Mouse (Mus musculus): ENCODE measurements around the gene Jade1. TPM values are rescaled to one million over a fixed set of nuclear protein-coding genes. Genes with fewer than 3 reads are reported as not detected.

Gene Jade1
- total and polyA plus RNA-seq, 3 experiments, result 9.6 to 11.0 (median 10.7) TPM

- H3K27ac ChIP-seq (ENCODE audit: insufficient read depth, low read depth), result peak overlapping the region; percentile 30
Measured at GRCm38 (mm10) chr3:41563211-41563931, 7.8 kb downstream of the Jade1 start.

GRCm38 (mm10) chr3:41563997-41564396, 8.5 kb downstream of the Jade1 start:
- no peak for TF ChIP-seq MYC (IDR thresholded peaks at IDR 0.05; ENCODE audit: low read depth, low read length)
- no peak for TF ChIP-seq IRF4 (IDR thresholded peaks at IDR 0.05; ENCODE audit: low read depth, low read length)
- TF ChIP-seq ZNF384 (IDR thresholded peaks at IDR 0.05; ENCODE audit: low read depth, low read length), result 0 out of 2 replicates have a peak, but pooled peaks have one; percentile 37
- TF ChIP-seq ZMIZ1 (IDR thresholded peaks at IDR 0.05; ENCODE audit: low read depth, low read length), result no peak
- no peak for TF ChIP-seq TBP (conservative IDR thresholded peaks at IDR 0.05; ENCODE audit: low read depth, low read length)
- TF ChIP-seq SIN3A (IDR thresholded peaks at IDR 0.05; ENCODE audit: low read length), result peak; percentile 56
- no peak for TF ChIP-seq KAT2A (IDR thresholded peaks at IDR 0.05; ENCODE audit: insufficient replicate concordance, low read length)
- no peak for TF ChIP-seq MAZ (IDR thresholded peaks at IDR 0.05; ENCODE audit: low read depth, low read length)
- no peak for TF ChIP-seq ZKSCAN1 (IDR thresholded peaks at IDR 0.05; ENCODE audit: borderline replicate concordance, low read depth, low read length)
- no peaks in the 10 kb centered on the region for H3K36me3 ChIP-seq (replicated peaks in 1 of 2; ENCODE audit: control insufficient read depth in 1 of 2, insufficient read depth in 1 of 2, low read length in 1 of 2)
- DNase-seq (ENCODE audit: extremely low read depth), result no peak
- no peaks in the 10 kb centered on the region for H3K9me3 ChIP-seq (replicated peaks; ENCODE audit: low read length)
- H3K27ac ChIP-seq (ENCODE audit: insufficient read depth, low read depth), result peak overlapping the region; percentile 30; the same call in 1 of the 2 replicates
- in situ Hi-C loops (cut with MboI; ENCODE audit: low pct_ligation_motif_present, low pct_unique_long_range_greater_than_20kb, low sequenced_read_pairs), result loop anchor here (25.0 kb wide), 1 partner anchor 202 kb away; no protein-coding TSS in a partner anchor
- no peaks in the 10 kb centered on the region for H3K27me3 ChIP-seq (replicated peaks)
- peak overlapping the region; percentile 77 for H3K9ac ChIP-seq (ENCODE audit: insufficient read depth, low read depth)
- H3K4me1 ChIP-seq (ENCODE audit: control insufficient read depth in 1 of 2, insufficient read depth in 2 of 2), result peaks cover 5 to 34% of the 10 kb centered on the region in 2 experiments; a peak in 3 of 4 replicates
- dilution Hi-C loops (cut with MboI; ENCODE audit: extremely low pct_ligation_motif_present, extremely low pct_unique_long_range_greater_than_20kb, low sequenced_read_pairs), result no loop called here
- H3K4me2 ChIP-seq (ENCODE audit: insufficient read depth, low read depth, poor library complexity, severe bottlenecking), result peak overlapping the region; percentile 85
- peaks cover 23% of the 10 kb centered on the region for H3K79me2 ChIP-seq (replicated peaks; ENCODE audit: control insufficient read depth, extremely low read depth, insufficient read depth, poor library complexity, severe bottlenecking)
- peak overlapping the region; percentile 78 to 89 (median 88) for H3K4me3 ChIP-seq (replicated peaks in 1 of 3; ENCODE audit: low read depth in 2 of 3, low read length in 2 of 3, poor library complexity in 1 of 3)

More at GRCm38 (mm10) chr3:41563211-41563931, 7.8 kb downstream of the Jade1 start:
- Histone ChIP-seq H3K9ac (ENCODE audit: insufficient read depth, low read depth) (peak overlapping the region; percentile 77), H3K4me1 (ENCODE audit: control insufficient read depth in 1 of 2, insufficient read depth in 2 of 2) (peaks cover 2 to 28% of the 10 kb centered on the region in 2 experiments; a peak in 3 of 4 replicates), H3K4me2 (ENCODE audit: insufficient read depth, low read depth, poor library complexity, severe bottlenecking) (peak overlapping the region; percentile 85), H3K4me3 (replicated peaks in 1 of 3; ENCODE audit: low read depth in 2 of 3, low read length in 2 of 3, poor library complexity in 1 of 3) (peak overlapping the region; percentile 78 to 89 (median 88)), H3K9me3 (replicated peaks; ENCODE audit: low read length) (no peaks in the 10 kb centered on the region), H3K27me3 (replicated peaks) (no peaks in the 10 kb centered on the region), H3K36me3 (replicated peaks in 1 of 2; ENCODE audit: control insufficient read depth in 1 of 2, insufficient read depth in 1 of 2, low read length in 1 of 2) (no peaks in the 10 kb centered on the region), H3K79me2 (replicated peaks; ENCODE audit: control insufficient read depth, extremely low read depth, insufficient read depth, poor library complexity, severe bottlenecking) (peaks cover 19% of the 10 kb centered on the region)
- in situ Hi-C loops (cut with MboI; ENCODE audit: low pct_ligation_motif_present, low pct_unique_long_range_greater_than_20kb, low sequenced_read_pairs) (loop anchor here (25.0 kb wide), 1 partner anchor 201 kb away; no protein-coding TSS in a partner anchor), dilution Hi-C loops (cut with MboI; ENCODE audit: extremely low pct_ligation_motif_present, extremely low pct_unique_long_range_greater_than_20kb, low sequenced_read_pairs) (no loop called here)
- no peak for TF ChIP-seq MAX (IDR thresholded peaks at IDR 0.05; ENCODE audit: low read length)
- TF ChIP-seq KAT2A (IDR thresholded peaks at IDR 0.05; ENCODE audit: insufficient replicate concordance, low read length), result no peak
- peak; percentile 33 for TF ChIP-seq RAD21 (IDR thresholded peaks at IDR 0.05; ENCODE audit: low read depth, low read length)
- TF ChIP-seq NELFE (IDR thresholded peaks at IDR 0.05; ENCODE audit: low read depth, low read length), result no peak; the same call in 1 of the 2 replicates
- no peak for TF ChIP-seq MAFK (IDR thresholded peaks at IDR 0.05; ENCODE audit: insufficient replicate concordance, low read length)
- no peak for TF ChIP-seq ELF1 (IDR thresholded peaks at IDR 0.05; ENCODE audit: low read depth, low read length)
- no peak for TF ChIP-seq USF2 (conservative IDR thresholded peaks at IDR 0.05; ENCODE audit: low read depth, low read length)
- no peak for TF ChIP-seq JUND (conservative IDR thresholded peaks at IDR 0.05; ENCODE audit: low read depth, low read length)
- no peak for TF ChIP-seq TCF12 (IDR thresholded peaks at IDR 0.05; ENCODE audit: low read depth, low read length)
- peak; percentile 39; the same call in 1 of the 2 replicates for TF ChIP-seq POLR2A (IDR thresholded peaks at IDR 0.05; ENCODE audit: low read depth, low read length)
- no peak for TF ChIP-seq ZNF384 (IDR thresholded peaks at IDR 0.05; ENCODE audit: low read depth, low read length)
- TF ChIP-seq UBTF (IDR thresholded peaks at IDR 0.05; ENCODE audit: low read depth, low read length), result peak; percentile 97
- no peak for TF ChIP-seq CHD2 (IDR thresholded peaks at IDR 0.05; ENCODE audit: low read length)
- no peak for TF ChIP-seq RCOR1 (conservative IDR thresholded peaks at IDR 0.05; ENCODE audit: low read depth, low read length)
- TF ChIP-seq GABPA (IDR thresholded peaks at IDR 0.05; ENCODE audit: insufficient replicate concordance, low read depth, low read length), result no peak
- no peak for TF ChIP-seq PAX5 (IDR thresholded peaks at IDR 0.05; ENCODE audit: low read length)
- no peak for TF ChIP-seq ETS1 (conservative IDR thresholded peaks at IDR 0.05; ENCODE audit: low read depth, low read length)
- TF ChIP-seq IRF4 (IDR thresholded peaks at IDR 0.05; ENCODE audit: low read depth, low read length), result no peak
- TF ChIP-seq SMC3 (IDR thresholded peaks at IDR 0.05; ENCODE audit: low read depth, low read length), result peak; percentile 59
- TF ChIP-seq EP300 (IDR thresholded peaks at IDR 0.05; ENCODE audit: low read length), result no peak
- TF ChIP-seq TBP (conservative IDR thresholded peaks at IDR 0.05; ENCODE audit: low read depth, low read length), result no peak
- TF ChIP-seq CHD1 (IDR thresholded peaks at IDR 0.05; ENCODE audit: low read depth, low read length), result no peak; the same call in 1 of the 2 replicates
- TF ChIP-seq E2F4 (IDR thresholded peaks at IDR 0.05; ENCODE audit: insufficient replicate concordance, low read depth, low read length), result no peak
- TF ChIP-seq JUN (IDR thresholded peaks at IDR 0.05; ENCODE audit: insufficient read depth, low read depth, low read length), result no peak
- no peak for TF ChIP-seq USF1 (IDR thresholded peaks at IDR 0.05; ENCODE audit: low read depth, low read length)
- peak; percentile 65 for TF ChIP-seq MAZ (IDR thresholded peaks at IDR 0.05; ENCODE audit: low read depth, low read length)
- TF ChIP-seq MXI1 (IDR thresholded peaks at IDR 0.05; ENCODE audit: low read depth, low read length), result no peak; the same call in 1 of the 2 replicates
- TF ChIP-seq MYC (IDR thresholded peaks at IDR 0.05; ENCODE audit: low read depth, low read length), result no peak
- TF ChIP-seq ZMIZ1 (IDR thresholded peaks at IDR 0.05; ENCODE audit: low read depth, low read length), result no peak; the same call in 1 of the 2 replicates
- TF ChIP-seq NRF1 (IDR thresholded peaks at IDR 0.05; ENCODE audit: low read depth, low read length), result 0 out of 2 replicates have a peak, but pooled peaks have one; percentile 30
- peak; percentile 23; the same call in 1 of the 2 replicates for TF ChIP-seq BHLHE40 (IDR thresholded peaks at IDR 0.05; ENCODE audit: low read depth, low read length)
- no peak for TF ChIP-seq SIN3A (IDR thresholded peaks at IDR 0.05; ENCODE audit: low read length)
- 0 out of 2 replicates have a peak, but pooled peaks have one; percentile 21 for TF ChIP-seq HCFC1 (IDR thresholded peaks at IDR 0.05; ENCODE audit: low read depth, low read length)
- TF ChIP-seq ZC3H11A (IDR thresholded peaks at IDR 0.05; ENCODE audit: low read depth, low read length), result no peak
- TF ChIP-seq ZKSCAN1 (IDR thresholded peaks at IDR 0.05; ENCODE audit: borderline replicate concordance, low read depth, low read length), result no peak
- no peak for TF ChIP-seq MEF2A (IDR thresholded peaks at IDR 0.05; ENCODE audit: borderline replicate concordance, low read depth, low read length)
- TF ChIP-seq POLR2AphosphoS2 (IDR thresholded peaks at IDR 0.05; ENCODE audit: low read depth, low read length), result no peak
- peak in 1 of 2 experiments; percentile 69; a peak in 2 of 4 replicates for TF ChIP-seq CTCF (conservative IDR thresholded peaks at IDR 0.05 in 1 of 2, IDR thresholded peaks at IDR 0.05 in 1 of 2; ENCODE audit: low read depth in 2 of 2, low read length in 2 of 2)
- peak; percentile 63 for DNase-seq (ENCODE audit: extremely low read depth)
